Mouse (Mus musculus) Muller cell, postnatal 12 days (primary cell): ENCODE measurements around the gene Trio.
"Not testable (repeated sequence)": the region's sequence is repeated elsewhere in the genome, so short reads cannot be mapped to it uniquely, and the experiment has no call there.

ENCODE experiments used
- DNase-seq: peaks from one replicate; pipeline ENCODE4 v3.0.0-alpha.2; 2015; ENCODE audit errors: inconsistent ontology term

Gene Trio

GRCm38 (mm10) chr15:27723746-27724145 lies 301.9 kb downstream of the Trio start:
- DNase-seq: no peak

- DNase-seq: not testable (repeated sequence)
These were observed 305.4 kb downstream of the Trio start for GRCm38 (mm10) chr15:27720297-27720696.

GRCm38 (mm10) chr15:27718668-27719067 lies 307.0 kb downstream of the Trio start:
- no peak for DNase-seq

GRCm38 (mm10) chr15:27715331-27715730 lies 310.3 kb downstream of the Trio start:
- no peak for DNase-seq

GRCm38 (mm10) chr15:27710698-27711097 lies 314.9 kb downstream of the Trio start:
- no peak for DNase-seq

GRCm38 (mm10) chr15:27708968-27709612 lies 316.6 kb downstream of the Trio start:
- DNase-seq: no peak

- no peak for DNase-seq
These were observed 317.1 kb downstream of the Trio start for GRCm38 (mm10) chr15:27708499-27708898.

- no peak for DNase-seq
These were observed 322.7 kb downstream of the Trio start for GRCm38 (mm10) chr15:27702972-27703313.

- no peak for DNase-seq
These were observed 323.3 kb downstream of the Trio start for GRCm38 (mm10) chr15:27702031-27702971.

GRCm38 (mm10) chr15:27697632-27698031 lies 328.0 kb downstream of the Trio start:
- DNase-seq: no peak

GRCm38 (mm10) chr15:27693235-27693634 lies 332.4 kb downstream of the Trio start:
- DNase-seq: no peak

- DNase-seq: no peak
These were observed 333.5 kb downstream of the Trio start for GRCm38 (mm10) chr15:27692161-27692560.

- DNase-seq: no peak
These were observed 334.4 kb downstream of the Trio start for GRCm38 (mm10) chr15:27691213-27691612.

- no peak for DNase-seq
These were observed 337.5 kb downstream of the Trio start for GRCm38 (mm10) chr15:27688041-27688651.

GRCm38 (mm10) chr15:27684813-27685212 lies 340.8 kb downstream of the Trio start:
- no peak for DNase-seq

- DNase-seq: no peak
These were observed 342.4 kb downstream of the Trio start for GRCm38 (mm10) chr15:27683206-27683605.

GRCm38 (mm10) chr15:27682619-27683018 lies 343.0 kb downstream of the Trio start:
- DNase-seq: peak; percentile 51

GRCm38 (mm10) chr15:27681419-27682187 lies 344.0 kb downstream of the Trio start, which contains the start of gene Otulinl:
Gene Otulinl, minus strand, starts transcription at chr15:27681579.
- peak; percentile 96 for DNase-seq

- no peak for DNase-seq
These were observed 344.7 kb downstream of the Trio start for GRCm38 (mm10) chr15:27680997-27681396.
